Mouse (Mus musculus): ENCODE measurements around the gene Btrc.

DNA sequence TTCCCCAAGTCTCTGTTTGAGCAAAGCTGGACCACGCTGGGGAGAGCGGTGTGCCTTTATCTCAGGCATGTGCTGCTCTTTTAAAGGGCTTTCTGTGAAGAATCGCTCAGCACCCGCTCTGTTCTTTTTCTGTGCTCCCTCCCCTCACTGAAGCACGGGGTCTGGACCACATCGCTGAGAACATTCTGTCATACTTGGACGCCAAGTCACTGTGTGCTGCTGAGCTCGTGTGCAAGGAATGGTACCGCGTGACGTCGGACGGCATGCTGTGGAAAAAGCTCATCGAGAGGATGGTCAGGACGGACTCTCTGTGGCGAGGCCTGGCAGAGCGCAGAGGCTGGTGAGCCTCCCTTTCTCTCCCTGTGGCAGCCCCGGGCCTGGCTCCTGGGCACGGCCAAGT is 144.0 kb downstream of the Btrc start:
- TF ChIP-seq CTCF (IDR thresholded peaks at IDR 0.05; ENCODE audit: extremely low read depth, insufficient read depth, insufficient read length, insufficient replicate concordance): no peak
- TF ChIP-seq POLR2A (IDR thresholded peaks at IDR 0.05; ENCODE audit: low read depth, low read length): no peak

All from spleen, adult 2 months (tissue).